Mouse (Mus musculus): ENCODE results near the gene Bcr.
A peak's percentile ranks its signal among the peaks of the same experiment; 100 is the strongest.

Bcr gene

DNA sequence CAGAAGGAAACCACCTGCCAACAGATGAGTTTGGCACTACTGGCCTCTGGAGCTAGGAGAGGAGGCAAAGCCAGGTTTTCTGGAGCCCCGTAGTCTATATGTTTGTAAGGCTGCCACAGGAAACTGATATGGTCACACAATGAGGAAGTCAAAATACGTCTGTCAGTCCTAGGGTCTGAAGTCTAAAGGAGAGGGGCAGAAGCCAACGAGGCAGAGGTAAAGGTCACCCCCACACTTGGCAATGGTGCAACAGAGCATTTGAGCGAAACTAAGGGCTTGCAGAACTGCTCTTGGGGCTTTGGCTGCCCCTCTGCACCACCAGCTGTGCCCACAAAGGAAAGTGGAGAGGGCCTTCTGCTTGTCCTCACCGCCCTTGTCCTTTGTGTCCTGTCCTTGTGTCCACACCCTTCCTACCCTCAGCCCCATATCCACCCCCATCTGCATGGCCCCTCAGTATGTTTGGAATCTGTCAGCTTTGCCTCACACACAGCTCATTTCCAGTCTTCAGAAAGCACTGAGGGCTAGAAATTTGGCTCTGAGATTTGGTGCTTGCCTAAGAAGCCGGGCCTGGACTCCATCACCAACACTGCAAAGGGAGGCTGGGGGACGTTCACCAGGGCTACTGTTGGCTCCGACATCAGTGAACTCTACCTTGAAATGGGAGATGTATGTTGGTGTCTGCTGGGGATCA is 127.1 kb downstream of the Bcr start:
- DNase-seq = peak; percentile 71 to 72

DNA sequence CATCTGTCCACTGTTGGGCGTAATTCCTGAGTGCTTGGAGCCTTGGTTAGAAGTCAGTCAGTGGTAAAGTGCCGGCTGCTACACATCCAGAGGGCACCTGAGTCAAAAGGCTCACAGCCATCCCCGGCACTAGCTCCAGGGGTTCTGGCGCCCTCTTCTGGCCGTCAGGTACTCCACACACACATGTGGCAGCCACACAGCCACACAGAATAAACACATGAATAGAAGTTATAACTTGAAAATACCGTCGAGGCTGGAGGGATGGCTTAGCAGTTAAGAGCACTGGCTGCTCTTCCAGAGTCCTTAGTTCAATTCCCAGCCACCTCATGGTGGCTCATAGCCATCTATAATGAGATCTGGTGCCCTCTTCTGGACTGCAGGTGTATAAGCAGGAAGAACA is 131.3 kb downstream of the Bcr start:
- peak in 1 of 2 experiments; percentile 42 for DNase-seq

DNA sequence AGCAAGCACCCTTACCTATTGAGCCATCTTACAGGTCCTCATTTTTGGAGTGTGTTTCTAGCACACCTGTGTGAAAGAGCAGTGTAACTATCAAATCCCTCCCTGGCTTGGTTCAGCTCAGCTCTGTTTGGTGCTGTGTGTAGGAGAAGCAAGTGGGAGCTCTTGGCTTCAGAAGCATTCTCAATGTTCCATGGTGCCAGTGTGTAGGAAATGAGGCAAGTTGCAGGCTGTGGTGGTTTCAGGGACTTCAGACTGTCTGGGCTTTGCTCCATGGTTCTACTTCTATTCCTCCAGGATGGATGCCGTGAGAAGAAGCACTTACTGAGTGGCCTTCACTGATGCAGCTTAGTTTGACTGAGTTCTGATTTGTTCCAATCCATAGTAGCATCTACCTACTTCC is 137.4 kb downstream of the Bcr start:
- DNase-seq = no peak

DNA sequence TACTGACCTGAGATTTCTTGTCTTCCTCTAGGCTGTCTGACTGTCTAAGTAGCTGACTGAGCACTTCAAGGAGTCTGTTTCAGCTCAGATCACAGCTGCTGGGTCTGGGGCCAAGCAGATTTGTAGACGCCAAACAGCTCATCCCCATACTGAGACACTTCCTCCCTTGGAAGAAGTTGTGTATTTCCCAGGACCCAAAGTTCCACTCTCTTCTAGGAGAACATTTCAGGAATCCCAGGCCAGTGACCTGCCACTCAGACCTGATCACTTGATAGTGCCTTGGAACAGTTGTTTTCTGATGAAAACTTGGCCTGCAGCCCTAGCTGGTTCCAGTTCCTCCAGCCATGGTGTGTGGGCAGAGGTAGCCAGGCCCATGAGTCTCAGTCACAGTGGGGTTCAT is 140.3 kb downstream of the Bcr start:
- DNase-seq = no peak

DNA sequence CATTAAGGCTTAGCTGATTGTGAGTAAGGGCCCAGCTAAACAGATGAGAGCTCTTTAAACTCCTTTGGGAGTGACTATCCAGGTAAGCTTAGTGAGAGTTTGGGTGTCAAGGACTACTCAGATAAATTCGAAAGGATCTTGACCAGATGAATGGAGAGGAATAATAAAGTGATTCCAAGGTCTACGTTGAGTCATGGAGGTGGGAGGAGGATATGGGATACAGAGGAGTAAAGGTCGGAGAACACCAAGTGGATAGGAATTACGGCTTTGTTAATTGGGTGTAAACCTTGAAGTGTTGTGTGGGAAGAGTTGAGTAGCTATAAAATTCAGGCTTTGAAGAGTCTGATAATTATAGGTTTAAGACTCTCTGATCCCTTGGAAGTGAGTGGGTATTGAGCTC is 145.8 kb downstream of the Bcr start:
- DNase-seq = no peak

DNA sequence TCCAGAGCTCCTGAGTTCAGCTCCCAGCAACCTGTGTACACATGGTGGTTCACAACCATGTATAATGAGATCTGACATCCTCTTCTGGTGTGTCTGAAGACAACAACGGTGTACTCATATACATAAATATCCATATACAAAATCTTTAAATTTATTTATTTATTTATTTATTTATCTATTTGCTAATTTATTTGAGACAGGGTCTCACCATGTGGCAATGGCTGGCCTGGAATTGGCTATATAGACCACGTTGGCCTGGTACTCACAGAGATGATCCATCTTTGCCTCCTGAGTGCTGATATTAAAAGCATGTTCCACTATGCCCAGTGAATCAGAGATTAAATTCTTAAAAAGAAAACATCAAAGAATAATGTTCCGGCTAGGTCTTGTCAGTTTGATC is 150.4 kb downstream of the Bcr start:
- no peak for DNase-seq

DNA sequence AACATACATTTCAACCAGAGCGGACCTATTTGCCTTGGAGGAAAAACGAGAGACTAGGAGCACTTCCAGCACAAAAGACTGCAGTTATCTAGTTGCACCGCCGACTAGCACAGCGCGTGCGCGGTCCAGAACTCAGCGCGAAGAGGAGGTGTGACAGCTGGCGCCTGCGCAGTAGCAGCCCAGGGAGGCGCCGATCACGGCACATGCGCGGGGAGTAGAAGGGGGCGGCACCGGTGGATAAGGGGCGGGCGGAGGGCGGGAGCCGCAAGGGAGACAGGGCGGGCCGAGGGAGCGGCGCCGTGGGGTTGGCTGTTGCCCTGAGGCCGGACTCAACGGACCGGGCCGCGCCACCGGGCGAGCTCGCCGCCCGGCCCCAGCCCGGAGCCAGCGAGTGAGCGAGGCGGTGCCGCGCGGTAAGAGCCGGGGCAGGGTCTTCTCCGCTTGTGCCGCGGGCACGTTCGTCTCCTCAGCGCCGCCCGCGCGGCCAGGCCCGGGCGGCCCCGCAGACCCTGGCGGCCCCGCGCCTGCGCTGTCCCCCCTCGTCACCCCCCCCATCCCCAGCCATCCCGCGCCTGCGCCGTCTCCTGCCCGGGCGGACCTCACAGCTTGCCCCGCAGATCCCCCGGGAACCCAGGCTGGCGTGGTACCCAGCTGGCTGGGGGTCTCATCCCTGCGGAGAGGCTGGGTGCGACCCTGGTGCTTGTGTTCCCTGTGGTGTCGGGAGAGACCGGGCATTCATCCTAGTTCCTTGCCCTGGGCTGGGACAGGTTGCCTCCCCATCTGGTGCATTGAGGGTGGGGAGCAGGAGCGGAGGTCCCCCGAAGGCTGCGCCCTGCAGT is 151.6 kb downstream of the Bcr start, which contains the start of gene Specc1l:
Gene Specc1l (plus strand): TSS at position 267 of the 839 bp plus-strand sequence.
- peak; percentile 97 to 99 for DNase-seq

DNA sequence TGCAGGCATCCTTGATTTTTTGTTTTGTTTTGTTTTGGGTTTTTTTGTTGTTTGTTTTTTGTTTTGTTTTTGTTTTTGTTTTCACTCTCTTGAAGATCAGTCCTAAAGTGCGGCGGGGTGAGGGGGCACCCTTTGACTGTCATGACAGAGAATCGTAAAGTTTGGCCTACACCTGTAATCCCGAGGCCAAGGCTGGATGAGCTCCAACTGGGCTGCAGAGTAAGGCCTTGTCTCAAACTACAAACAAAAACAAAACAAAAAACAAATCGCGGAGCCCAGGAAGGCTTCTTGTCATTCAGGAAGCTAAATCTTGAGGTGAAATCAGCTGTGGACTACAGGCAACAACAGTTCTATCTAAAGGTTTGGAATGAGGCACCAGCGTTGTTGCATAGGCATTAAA is 152.6 kb downstream of the Bcr start:
- DNase-seq = peak; percentile 81 to 85

DNA sequence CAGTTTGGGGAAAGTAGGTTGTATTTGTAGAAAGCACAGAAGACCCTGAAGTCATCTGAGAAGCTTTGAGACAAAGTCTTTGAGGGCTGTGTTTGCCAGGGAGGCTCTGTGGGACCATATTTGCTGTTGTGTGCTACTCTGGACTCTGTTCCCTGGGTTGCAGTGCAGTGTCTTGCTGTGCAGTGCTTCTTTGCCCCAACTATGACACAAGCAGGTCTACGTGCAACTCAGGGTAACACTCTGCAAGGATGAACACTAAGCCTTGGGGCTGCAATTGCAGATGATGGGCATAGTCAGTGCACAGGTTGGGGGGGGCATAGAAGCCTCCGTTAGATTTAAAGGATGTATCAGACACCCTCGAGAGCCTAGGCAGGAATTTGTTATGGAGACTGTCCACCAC is 160.3 kb downstream of the Bcr start:
- DNase-seq = no peak

DNA sequence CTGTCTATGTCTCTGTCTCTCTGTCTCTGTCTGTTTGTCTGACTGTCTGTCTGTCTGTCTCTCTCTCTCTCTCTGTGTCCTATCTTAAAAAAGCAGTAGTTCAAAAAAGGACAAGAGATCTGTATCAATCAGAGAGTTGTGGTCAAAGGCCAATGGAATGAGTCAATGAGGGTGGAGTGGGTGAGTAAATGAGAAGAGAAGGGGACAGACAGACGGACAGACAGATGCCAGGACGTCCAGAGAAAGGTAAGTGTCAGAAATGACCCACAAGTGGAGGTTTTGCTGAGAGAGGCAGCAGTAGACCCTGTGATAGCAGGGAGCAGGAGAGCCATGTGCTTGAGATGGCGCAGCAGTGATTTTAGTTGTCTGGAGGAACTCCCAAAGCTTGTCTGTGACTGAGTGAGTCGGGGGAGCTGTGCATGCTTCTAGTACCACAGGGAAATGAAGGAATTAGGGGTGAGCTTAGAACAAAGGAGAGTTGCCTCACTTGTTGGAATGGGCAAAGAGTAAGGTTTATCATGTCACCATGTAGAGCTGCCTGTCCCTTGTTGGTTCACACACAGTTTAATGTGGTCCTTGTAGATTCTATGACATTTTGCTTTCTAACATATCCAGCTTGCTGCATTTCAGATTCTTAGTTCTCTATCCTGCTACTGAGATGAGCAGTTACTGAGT is 161.7 kb downstream of the Bcr start:
- no peak for DNase-seq

DNA sequence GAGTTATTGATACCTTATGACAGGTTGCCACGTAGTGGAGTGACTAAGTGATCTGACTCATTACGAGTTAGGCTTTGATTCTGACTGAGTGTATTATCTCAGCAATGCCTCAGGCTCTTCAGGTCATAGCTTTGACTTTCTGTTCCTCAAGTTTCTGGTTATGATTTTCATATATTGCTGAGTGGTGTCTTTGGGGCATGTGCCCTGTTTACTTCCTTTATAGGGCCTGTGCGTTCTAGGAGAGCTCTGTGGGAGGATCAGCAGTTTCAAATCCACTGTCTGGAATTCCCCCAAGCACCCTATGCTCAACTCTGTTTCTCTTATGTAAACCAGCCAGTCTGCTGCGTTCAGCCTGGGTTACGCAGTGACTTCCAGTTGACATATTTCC is 162.2 kb downstream of the Bcr start:
- DNase-seq = no peak

DNA sequence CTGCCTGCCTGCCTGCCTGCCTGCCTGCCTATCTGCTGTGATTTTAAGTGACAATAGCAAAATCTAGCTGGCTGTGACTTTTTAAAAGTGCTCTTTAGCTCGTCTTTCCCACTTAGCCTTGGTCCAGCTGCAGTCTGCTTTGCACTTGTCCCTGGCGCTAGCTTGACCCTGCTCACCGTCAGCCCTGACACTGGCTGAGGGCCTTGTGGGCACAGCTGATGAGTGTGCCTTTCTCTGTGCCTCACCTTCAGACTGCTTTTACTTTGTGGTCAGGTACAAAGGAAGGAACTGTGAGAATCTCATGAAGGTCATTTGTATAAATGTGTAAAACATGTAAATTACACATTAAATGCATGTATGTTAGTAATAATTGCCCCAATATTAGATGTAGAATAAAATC is 163.8 kb downstream of the Bcr start:
- DNase-seq = no peak

DNA sequence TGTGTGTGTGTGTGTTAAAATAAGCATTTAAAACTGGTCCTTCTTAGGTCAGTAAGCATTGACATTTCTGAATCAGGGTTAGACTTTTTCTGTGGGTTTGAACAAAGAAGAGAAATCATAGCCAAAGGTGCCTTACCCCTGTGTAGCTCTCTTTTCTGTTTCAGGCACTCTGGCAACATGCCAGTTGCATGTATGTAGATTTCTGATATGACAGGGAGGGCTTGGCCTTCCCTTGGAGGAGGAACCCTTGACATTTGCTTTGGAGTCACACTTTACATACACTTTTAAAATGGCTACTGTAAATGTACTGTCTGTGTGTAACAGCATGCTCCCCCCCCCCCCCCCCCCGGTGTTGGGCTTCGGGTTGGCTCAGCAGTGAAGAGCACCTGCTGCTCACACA is 164.2 kb downstream of the Bcr start:
- DNase-seq = no peak

DNA sequence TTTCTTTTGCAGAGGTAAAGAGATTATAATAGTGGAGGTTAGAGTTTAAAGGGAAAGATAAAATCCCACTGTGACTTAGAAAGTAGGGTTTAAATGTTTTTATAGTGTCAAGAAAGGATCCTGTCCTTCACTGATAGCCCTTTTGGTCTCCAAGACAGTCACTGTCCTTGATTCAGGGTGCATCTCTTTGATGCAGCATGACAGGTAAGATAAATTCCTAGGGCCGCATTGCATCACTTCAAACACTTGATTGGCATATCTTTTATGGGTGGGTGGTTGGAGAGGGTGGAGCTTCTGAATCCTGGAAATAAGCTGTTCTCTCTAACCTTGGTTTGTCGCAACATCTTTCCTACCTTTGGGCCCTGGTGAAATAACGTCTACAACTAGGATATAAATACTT is 167.0 kb downstream of the Bcr start:
- no peak for DNase-seq

DNA sequence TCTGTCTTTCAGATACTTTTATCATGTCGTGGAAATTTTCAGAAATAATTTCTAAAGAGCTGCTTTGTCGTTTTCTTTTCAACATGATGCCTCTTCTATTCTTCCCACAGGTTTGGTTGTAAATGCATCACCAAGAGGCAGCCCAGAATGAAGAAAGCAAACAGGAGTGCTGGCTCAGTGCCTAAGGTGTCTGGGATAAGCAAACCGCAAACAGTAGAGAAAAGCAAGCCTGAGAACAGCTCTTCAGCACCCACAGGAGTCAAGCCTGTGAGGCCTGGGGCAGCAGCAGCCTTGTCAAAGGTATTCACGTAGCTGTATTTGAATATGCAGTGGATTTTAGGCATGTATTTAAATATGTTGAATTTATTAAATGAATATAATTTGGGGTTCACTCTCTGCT is 170.2 kb downstream of the Bcr start:
- DNase-seq = peak in 1 of 2 experiments; percentile 50

DNA sequence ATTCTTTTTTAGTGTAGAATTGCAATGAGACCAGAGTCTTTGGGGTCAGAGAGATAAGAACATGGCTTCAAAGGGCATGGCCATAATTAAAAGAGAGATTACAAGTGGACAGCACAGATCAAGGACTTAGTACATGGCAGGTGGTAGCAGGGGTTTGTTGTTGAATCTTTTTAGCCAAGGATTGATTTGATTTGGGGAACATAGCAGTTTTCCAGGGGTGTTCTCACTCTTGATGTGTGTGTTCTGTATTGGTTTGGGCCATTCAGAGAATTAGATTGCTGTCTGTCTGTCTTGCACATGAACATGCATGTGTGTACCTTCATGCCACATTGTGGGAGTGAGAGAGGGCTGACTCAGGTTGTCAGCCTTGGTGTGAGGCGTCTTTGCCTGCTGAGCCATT is 171.5 kb downstream of the Bcr start:
- no peak for DNase-seq

DNA sequence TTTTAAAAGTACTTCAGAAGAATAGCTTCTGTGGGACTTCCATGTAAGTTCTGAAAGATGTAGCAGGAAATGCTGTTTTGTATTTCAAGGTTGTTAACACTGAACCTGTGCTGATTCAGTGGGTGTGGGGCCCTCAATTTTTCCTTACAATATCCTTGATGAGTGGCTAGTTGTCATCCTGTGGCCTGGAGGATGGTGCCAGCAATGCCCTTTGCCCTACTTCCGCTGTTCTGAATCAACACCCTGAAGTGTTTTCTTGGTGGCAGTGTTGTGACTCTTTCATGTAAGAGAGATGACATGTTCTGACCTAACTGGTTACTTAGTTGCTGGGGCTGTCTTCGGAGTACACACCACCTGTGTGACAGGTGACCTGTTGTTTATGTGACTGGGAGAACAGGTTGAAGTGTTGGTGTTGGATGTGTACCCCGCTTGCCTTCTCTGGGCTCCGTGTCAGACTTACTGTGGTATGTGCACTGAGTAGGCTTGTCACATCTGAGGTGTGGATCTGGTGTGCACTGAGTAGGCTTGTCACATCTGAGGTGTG is 172.3 kb downstream of the Bcr start:
- DNase-seq = no peak

DNA sequence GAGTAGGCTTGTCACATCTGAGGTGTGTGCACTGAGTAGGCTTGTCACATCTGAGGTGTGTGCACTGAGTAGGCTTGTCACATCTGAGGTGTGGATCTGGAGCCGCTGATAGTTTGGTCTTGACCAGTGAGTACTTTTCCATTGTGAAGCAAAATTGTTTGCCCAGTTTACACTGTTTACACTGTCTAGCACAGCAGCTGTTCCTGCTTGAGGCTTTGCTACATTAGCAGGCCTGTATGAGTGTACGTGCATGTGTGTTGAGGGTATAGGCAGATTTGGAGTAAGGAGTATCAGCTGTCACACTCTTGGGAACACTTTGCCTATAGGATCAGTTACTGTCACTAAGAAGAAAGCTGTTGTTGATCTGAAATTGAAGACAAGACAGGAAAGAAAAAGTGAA is 173.1 kb downstream of the Bcr start:
- DNase-seq = no peak
